Mouse (Mus musculus) heart, embryonic 12.5 days (tissue): ENCODE measurements at regions not wholly inside any gene's neighbourhood (a gene's known extent, or its start where the extent isn't known, plus 50 kb on each side); places are given as distances from the start of the nearest gene placed in this dataset.

ENCODE experiments used
- ATAC-seq: fragments of 200-750 bp; cut with Nextera tagmentation; 2 replicates; pipeline ENCODE4 v1.8.0; 2017; ENCODE audit warnings: moderate TSS enrichment, moderate library complexity; ENCODE audit not compliant: insufficient number of reproducible peaks, low FRiP score
- H3K27ac ChIP-seq: fragments of 300-500 bp; sonication (generic); 2 replicates; pipeline ENCODE4 v1.5.1; 2016; ENCODE audit warnings: mild to moderate bottlenecking, moderate library complexity; ENCODE audit not compliant: poor library complexity, severe bottlenecking
- H3K27me3 ChIP-seq: fragments of 300-500 bp; sonication (generic); replicated peaks from 2 replicates; pipeline ENCODE4 v1.6.1; 2016; ENCODE audit warnings: mild to moderate bottlenecking, moderate library complexity
- H3K36me3 ChIP-seq: fragments of 300-500 bp; sonication (generic); 2 replicates; pipeline ENCODE4 v1.6.1; 2016; ENCODE audit warnings: mild to moderate bottlenecking, moderate library complexity
- H3K4me1 ChIP-seq: fragments of 300-500 bp; sonication (generic); replicated peaks from 2 replicates; pipeline ENCODE4 v1.6.1; 2016; ENCODE audit warnings: mild to moderate bottlenecking
- H3K4me2 ChIP-seq: fragments of 300-500 bp; sonication (generic); 2 replicates; pipeline ENCODE4 v1.6.1; 2016; ENCODE audit warnings: mild to moderate bottlenecking, moderate library complexity
- H3K4me3 ChIP-seq: fragments of 300-500 bp; sonication (generic); 2 replicates; pipeline ENCODE4 v1.5.1; 2016; ENCODE audit warnings: mild to moderate bottlenecking
- H3K9ac ChIP-seq: fragments of 300-500 bp; sonication (generic); 2 replicates; pipeline ENCODE4 v1.6.1; 2016; ENCODE audit warnings: mild to moderate bottlenecking, moderate library complexity
- H3K9me3 ChIP-seq: fragments of 300-500 bp; sonication (generic); replicated peaks from 2 replicates; pipeline ENCODE4 v1.6.1; 2016; ENCODE audit warnings: mild to moderate bottlenecking, moderate library complexity
- WGBS: fragments of 180-500 bp; shearing (Covaris S2); methylation state at CpG from one replicate; pipeline ENCODE4 v1.1.7; 2016; 5-methylcytosine and 5-hydroxymethylcytosine counted together

GRCm38 (mm10) chr16:78098555-78098954, 202.7 kb upstream of the Cxadr start:
- Histone ChIP-seq H3K27me3 (no peaks in the 10 kb centered on the region), H3K27ac (no peak overlapping the region), H3K36me3 (no peaks in the 10 kb centered on the region), H3K9me3 (no peaks in the 10 kb centered on the region), H3K4me3 (no peak overlapping the region), H3K9ac (no peak overlapping the region), H3K4me1 (no peaks in the 10 kb centered on the region), H3K4me2 (no peak overlapping the region)
- 74% methylated on average over 6 of the region's 6 CpGs for WGBS
- no peak for ATAC-seq

- Histone ChIP-seq H3K36me3 (no peaks in the 10 kb centered on the region), H3K27me3 (no peaks in the 10 kb centered on the region), H3K27ac (no peak overlapping the region), H3K4me2 (no peak overlapping the region), H3K4me1 (no peaks in the 10 kb centered on the region), H3K9me3 (no peaks in the 10 kb centered on the region), H3K4me3 (no peak overlapping the region), H3K9ac (no peak overlapping the region)
- 52% methylated on average over 1 of the region's 1 CpGs for WGBS
- no peak for ATAC-seq
Observed at GRCm38 (mm10) chr16:78096571-78096970, 204.7 kb upstream of the Cxadr start.

- no peak for ATAC-seq
- no peaks in the 10 kb centered on the region for H3K36me3 ChIP-seq
- 79% methylated on average over 3 of the region's 3 CpGs for WGBS
- H3K9me3 ChIP-seq, result no peaks in the 10 kb centered on the region
- H3K27ac ChIP-seq, result no peak overlapping the region
- no peak overlapping the region for H3K9ac ChIP-seq
- no peaks in the 10 kb centered on the region for H3K27me3 ChIP-seq
- H3K4me2 ChIP-seq, result no peak overlapping the region
- no peak overlapping the region for H3K4me3 ChIP-seq
- H3K4me1 ChIP-seq, result no peaks in the 10 kb centered on the region
Observed at GRCm38 (mm10) chr16:78090155-78090554, 211.1 kb upstream of the Cxadr start.

GRCm38 (mm10) chr16:78067532-78068118, 233.7 kb upstream of the Cxadr start:
- Histone ChIP-seq H3K4me2 (no peak overlapping the region), H3K4me1 (no peaks in the 10 kb centered on the region), H3K36me3 (no peaks in the 10 kb centered on the region), H3K4me3 (no peak overlapping the region), H3K27ac (no peak overlapping the region), H3K9me3 (no peaks in the 10 kb centered on the region), H3K27me3 (no peaks in the 10 kb centered on the region), H3K9ac (no peak overlapping the region)
- no peak for ATAC-seq
- WGBS, result 77% methylated on average over 10 of the region's 10 CpGs

- no peak overlapping the region for H3K27ac ChIP-seq
- WGBS, result 56% methylated on average over 6 of the region's 6 CpGs
- H3K36me3 ChIP-seq, result no peaks in the 10 kb centered on the region
- H3K27me3 ChIP-seq, result no peaks in the 10 kb centered on the region
- no peak overlapping the region for H3K9ac ChIP-seq
- no peak for ATAC-seq
- H3K4me1 ChIP-seq, result no peaks in the 10 kb centered on the region
- H3K9me3 ChIP-seq, result no peaks in the 10 kb centered on the region
- no peak overlapping the region for H3K4me3 ChIP-seq
- no peak overlapping the region for H3K4me2 ChIP-seq
Observed at GRCm38 (mm10) chr16:78060516-78060915, 240.8 kb upstream of the Cxadr start.

GRCm38 (mm10) chr16:78057549-78057948, 243.7 kb upstream of the Cxadr start:
- ATAC-seq, result no peak
- 55% methylated on average over 3 of the region's 3 CpGs for WGBS
- H3K27ac ChIP-seq, result no peak overlapping the region
- no peaks in the 10 kb centered on the region for H3K36me3 ChIP-seq
- no peaks in the 10 kb centered on the region for H3K27me3 ChIP-seq
- H3K4me1 ChIP-seq, result no peaks in the 10 kb centered on the region
- no peaks in the 10 kb centered on the region for H3K9me3 ChIP-seq
- no peak overlapping the region for H3K4me3 ChIP-seq
- no peak overlapping the region for H3K9ac ChIP-seq
- no peak overlapping the region for H3K4me2 ChIP-seq

- no peak for ATAC-seq
- Histone ChIP-seq H3K27ac (no peak overlapping the region), H3K27me3 (no peaks in the 10 kb centered on the region), H3K36me3 (no peaks in the 10 kb centered on the region), H3K9me3 (no peaks in the 10 kb centered on the region), H3K4me2 (no peak overlapping the region), H3K9ac (no peak overlapping the region), H3K4me3 (no peak overlapping the region), H3K4me1 (0 out of 2 replicates have a peak, but pooled peaks cover 5% of the 10 kb centered on the region)
- WGBS, result 33% methylated on average over 7 of the region's 7 CpGs
Observed at GRCm38 (mm10) chr16:78052133-78052532, 249.2 kb upstream of the Cxadr start.

- no peak overlapping the region for H3K4me2 ChIP-seq
- no peak overlapping the region for H3K4me3 ChIP-seq
- H3K9ac ChIP-seq, result no peak overlapping the region
- no peak for ATAC-seq
- H3K27ac ChIP-seq, result no peak overlapping the region
- 73% methylated on average over 4 of the region's 4 CpGs for WGBS
- no peaks in the 10 kb centered on the region for H3K9me3 ChIP-seq
- no peaks in the 10 kb centered on the region for H3K27me3 ChIP-seq
- H3K4me1 ChIP-seq, result 0 out of 2 replicates have a peak, but pooled peaks cover 2% of the 10 kb centered on the region
- H3K36me3 ChIP-seq, result no peaks in the 10 kb centered on the region
Observed at GRCm38 (mm10) chr16:78040149-78040920, 261.0 kb upstream of the Cxadr start.

GRCm38 (mm10) chr16:78019605-78020285, 281.5 kb upstream of the Cxadr start:
- H3K9me3 ChIP-seq, result no peaks in the 10 kb centered on the region
- no peaks in the 10 kb centered on the region for H3K4me1 ChIP-seq
- H3K36me3 ChIP-seq, result no peaks in the 10 kb centered on the region
- H3K4me3 ChIP-seq, result no peak overlapping the region
- ATAC-seq, result no peak
- H3K4me2 ChIP-seq, result no peak overlapping the region
- WGBS, result 62% methylated on average over 8 of the region's 8 CpGs
- no peak overlapping the region for H3K27ac ChIP-seq
- no peaks in the 10 kb centered on the region for H3K27me3 ChIP-seq
- H3K9ac ChIP-seq, result no peak overlapping the region

GRCm38 (mm10) chr16:78015401-78015800, 285.9 kb upstream of the Cxadr start:
- H3K4me2 ChIP-seq, result no peak overlapping the region
- H3K27me3 ChIP-seq, result no peaks in the 10 kb centered on the region
- H3K4me1 ChIP-seq, result no peaks in the 10 kb centered on the region
- no peaks in the 10 kb centered on the region for H3K36me3 ChIP-seq
- no peak overlapping the region for H3K4me3 ChIP-seq
- WGBS, result 60% methylated on average over 2 of the region's 2 CpGs
- no peak for ATAC-seq
- no peaks in the 10 kb centered on the region for H3K9me3 ChIP-seq
- no peak overlapping the region for H3K27ac ChIP-seq
- no peak overlapping the region for H3K9ac ChIP-seq

- WGBS, result 78% methylated on average over 5 of the region's 5 CpGs
- no peak overlapping the region for H3K4me2 ChIP-seq
- H3K4me1 ChIP-seq, result no peaks in the 10 kb centered on the region
- no peak overlapping the region for H3K9ac ChIP-seq
- no peak for ATAC-seq
- no peaks in the 10 kb centered on the region for H3K9me3 ChIP-seq
- H3K27ac ChIP-seq, result no peak overlapping the region
- H3K36me3 ChIP-seq, result no peaks in the 10 kb centered on the region
- no peak overlapping the region for H3K4me3 ChIP-seq
- H3K27me3 ChIP-seq, result no peaks in the 10 kb centered on the region
Observed at GRCm38 (mm10) chr16:78013049-78013819, 288.1 kb upstream of the Cxadr start.
